Mouse (Mus musculus) neutrophil, adult 5-6 weeks (primary cell): ENCODE data around the gene Armcx1. TPM values are rescaled to one million over a fixed set of nuclear protein-coding genes. Genes with fewer than 3 reads are reported as not detected.
"Not testable (repeated sequence)": the region's sequence is repeated elsewhere in the genome, so short reads cannot be mapped to it uniquely, and the experiment has no call there.

Experiments
- ATAC-seq: fragments of 151-379, 151-347 bp; 2 replicates; pipeline ENCODE4 v1.8.0; 2017; ENCODE audit warnings: mild to moderate bottlenecking, moderate TSS enrichment; ENCODE audit not compliant: insufficient number of reproducible peaks, poor library complexity, low FRiP score, severe bottlenecking; ENCODE audit errors: extremely low read depth
- total RNA-seq: library from RNA; stranded (forward); fragments of 200-1000 nt; gene quantifications from 2 replicates; pipeline ENCODE4 v1.2.3, GENCODE M21; 2017

The Armcx1 gene
- 0.47 and 3.1 TPM in 2 replicates for total RNA-seq

DNA sequence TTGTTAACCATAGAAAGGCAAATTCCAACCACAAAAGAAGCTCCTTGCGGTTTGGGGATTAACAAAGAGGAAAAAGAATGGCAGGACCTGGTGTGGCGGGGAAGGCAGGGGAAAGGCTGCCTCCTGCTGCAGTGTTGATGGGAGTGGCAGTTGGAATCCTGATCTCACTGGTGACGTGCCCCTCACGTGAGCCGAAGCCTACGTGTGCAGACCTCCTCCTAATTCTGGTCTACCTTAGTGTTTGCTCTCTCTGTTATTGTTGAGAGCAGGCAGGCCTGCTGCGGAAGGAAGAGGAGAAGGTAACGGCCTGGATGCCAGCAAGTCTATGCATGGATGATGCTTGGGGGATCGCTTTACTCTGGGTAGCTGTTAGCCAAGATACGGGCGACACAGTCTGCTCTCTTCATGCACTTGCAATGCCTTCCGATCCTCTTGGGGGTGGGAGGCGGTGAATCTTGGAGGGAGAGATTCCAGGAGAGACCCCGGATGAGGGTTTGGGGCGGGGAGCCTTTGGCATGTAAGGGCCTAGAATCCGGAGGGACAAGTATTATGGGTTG is at the start of gene Armcx1:
Armcx1 (plus strand) TSS at position 212 of the 557 bp plus-strand sequence.
- no peak for ATAC-seq

GRCm38 (mm10) chrX:134675022-134675421 is 42.7 kb upstream of the Armcx1 start:
- ATAC-seq: no peak

GRCm38 (mm10) chrX:134675959-134676358 is 41.8 kb upstream of the Armcx1 start:
- no peak for ATAC-seq

DNA sequence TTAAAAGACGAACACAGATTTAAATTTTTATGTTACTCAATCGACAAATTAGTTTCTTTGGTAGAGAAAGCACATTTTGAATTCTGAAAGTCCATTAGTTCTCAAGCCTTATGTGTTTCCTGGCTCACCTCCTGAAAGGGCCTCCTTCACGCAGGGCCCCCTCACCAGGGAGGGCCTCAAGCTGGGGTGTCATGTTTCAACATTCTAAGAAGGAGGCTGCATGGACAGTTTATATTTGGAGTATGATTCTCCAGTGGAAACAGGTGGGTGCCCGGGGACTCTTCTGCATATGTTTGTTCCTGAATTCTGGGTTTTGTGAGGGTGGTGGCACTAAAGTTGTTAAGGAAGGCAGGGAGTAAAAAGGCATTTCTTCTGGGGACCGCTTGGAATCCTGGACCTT is 32.8 kb upstream of the Armcx1 start:
- no peak for ATAC-seq

DNA sequence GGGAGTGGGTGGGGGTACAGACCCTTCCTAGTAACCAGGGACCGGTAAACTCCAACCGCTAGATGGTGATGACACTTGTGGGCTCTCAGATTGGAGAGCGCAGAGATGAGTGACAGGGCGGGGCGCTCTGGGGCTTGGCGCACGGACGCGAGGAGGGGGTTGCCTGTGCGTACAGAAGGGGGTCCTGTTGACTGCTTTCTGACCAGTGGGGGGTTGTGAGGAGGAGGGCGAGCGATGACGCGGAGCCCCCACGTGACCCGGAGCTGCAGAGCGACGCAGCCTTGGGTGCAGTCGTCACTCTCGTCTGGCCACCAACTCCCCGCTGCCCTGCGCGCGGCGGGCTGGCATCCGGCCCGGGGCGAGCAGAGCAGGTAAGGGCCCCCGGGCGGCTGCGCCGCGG is 31.5 kb upstream of the Armcx1 start, which contains the start of gene Armcx4:
Armcx4 (plus strand) TSS at position 253 of the 400 bp plus-strand sequence.
- no peak for ATAC-seq

DNA sequence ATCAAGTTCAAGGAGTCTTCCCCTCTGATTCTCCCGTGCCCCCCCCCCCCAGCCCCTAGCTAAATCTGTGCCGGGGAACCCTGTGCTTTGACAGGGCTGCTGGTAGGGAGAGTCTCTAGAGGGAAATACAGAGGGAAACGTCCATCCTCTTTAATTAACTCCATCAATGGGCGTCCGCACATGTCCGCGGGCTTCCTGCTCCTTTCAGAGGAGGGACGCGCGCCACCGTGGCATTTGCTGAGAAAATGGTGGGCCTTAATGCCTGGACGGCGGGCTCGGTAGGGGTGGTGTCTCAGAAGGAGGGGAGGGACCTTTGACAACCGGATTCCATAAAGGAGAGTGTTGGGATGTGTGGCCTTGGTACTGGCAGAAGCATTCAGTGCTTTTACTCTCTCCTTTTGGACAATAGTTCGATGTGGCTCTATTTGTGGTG is 31.0 kb upstream of the Armcx1 start:
- ATAC-seq: no peak

DNA sequence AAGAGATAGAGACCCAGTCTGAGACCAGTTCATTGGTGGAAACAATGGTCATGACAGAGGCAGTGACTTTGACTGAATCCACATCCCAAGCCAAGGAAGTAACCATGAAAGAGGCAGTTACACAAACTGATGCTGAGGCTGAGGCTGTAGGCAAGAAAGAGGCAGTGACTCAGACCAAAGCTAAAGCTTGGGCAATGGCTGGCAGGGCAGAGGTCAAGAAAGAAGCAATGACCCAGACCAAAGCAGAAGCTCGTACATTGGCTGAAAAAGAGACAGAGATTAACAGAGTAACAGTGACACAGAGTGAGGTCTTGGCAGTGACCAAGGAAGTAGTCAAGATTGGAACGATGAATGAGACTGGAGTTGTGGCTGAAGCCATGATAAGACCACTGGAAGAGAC is 28.1 kb upstream of the Armcx1 start:
- 0 out of 2 replicates have a peak, but pooled peaks have one; percentile 16 for ATAC-seq

DNA sequence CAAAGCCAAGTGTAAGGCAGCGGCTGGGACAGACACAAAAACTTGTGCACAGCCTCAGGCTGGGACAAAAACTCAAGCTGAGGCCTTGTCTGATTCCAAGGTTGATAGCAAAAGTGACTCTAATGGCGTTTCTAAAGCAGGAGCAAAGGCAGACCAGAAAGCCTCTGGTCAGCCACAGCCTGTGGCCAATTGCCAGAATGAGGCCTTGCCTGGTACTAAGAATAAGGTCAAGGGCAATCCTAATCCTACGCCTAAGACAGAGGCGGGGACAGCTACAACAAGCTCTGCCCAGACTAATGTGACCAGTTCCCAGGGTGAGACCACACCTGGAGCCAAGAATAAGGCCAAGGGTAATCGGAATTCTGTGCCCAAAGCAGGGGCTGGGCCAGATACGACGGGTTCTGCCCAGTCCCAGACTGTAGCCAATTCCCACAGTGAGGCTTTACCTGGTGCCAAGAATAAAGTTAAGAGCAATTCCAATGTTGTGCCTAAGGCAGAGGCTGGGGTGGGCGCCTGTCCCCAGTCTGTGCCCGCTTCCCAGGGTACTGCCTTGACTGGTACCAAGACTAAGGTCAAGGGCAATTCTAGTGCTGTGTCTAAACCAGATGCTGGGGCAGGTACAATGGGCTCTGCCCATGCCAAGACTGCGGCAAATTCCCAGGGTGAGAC is 26.8 kb upstream of the Armcx1 start:
- ATAC-seq: no peak

- ATAC-seq: no peak
These were observed 26.2 kb upstream of the Armcx1 start for GRCm38 (mm10) chrX:134691540-134691935.

GRCm38 (mm10) chrX:134716863-134717262 is 900 bp upstream of the Armcx1 start:
- no peak for ATAC-seq

DNA sequence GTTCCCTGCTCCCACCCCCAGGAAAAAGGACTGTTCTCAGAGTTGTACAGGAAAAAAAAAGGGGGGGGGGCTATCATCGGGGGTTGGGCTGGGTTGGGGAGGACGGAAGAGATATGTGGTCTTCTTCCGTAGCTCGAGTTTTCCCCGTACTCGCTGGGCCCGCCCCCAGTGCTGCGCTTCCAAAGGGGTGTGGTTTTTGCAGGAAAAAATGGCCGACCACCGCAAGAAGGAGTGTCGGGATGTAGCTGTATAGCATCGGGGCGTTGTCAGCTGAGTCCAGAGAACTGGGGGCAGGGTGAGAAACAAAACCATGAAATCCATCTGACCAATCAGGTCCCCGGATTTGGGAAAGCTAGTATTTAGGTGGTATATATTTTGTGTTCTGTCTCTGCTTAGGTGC is 761 bp downstream of the Armcx1 start:
- no peak for ATAC-seq

DNA sequence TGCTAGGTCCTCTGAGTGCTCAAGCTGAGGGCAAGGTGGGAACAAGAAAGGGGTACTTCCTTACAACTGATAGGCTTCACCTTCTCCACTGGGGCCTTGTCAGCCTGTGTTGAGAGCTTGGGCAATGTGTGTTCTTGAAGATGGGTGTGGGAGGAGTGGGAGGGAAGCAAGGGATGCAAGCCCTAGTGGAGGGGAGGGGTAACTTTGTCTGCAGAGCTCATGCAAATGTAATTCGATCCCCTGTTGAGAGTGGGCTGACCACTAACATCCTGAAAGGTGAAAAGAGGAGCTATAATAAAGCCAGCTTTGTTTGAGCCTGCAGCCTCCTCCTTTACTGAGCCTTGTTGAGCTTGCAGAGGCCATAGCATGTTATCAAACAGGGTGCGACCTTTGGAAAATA is 6.0 kb downstream of the Armcx1 start:
- not testable (repeated sequence) for ATAC-seq

DNA sequence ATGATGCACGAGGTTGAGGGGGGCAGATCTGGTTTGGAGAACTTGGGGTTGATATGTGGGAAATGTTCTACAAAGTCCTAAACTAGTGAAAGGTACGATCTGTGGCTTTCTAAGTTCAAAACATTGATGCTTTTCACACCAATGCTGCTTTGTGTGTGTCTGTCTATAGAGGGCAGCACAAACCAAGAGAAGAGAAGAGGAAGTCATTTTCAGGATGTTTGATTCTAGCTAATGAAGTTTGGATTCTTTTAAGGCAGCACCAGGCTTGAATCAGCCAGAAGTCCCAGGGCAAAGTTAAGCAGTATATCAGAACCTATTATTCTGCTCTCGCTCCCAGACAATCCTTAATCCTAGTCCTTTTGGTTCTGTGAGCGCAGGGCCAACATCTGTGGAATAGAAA is 12.0 kb downstream of the Armcx1 start:
- peak; percentile 56 for ATAC-seq

GRCm38 (mm10) chrX:134737796-134738195 is 20.0 kb downstream of the Armcx1 start:
- ATAC-seq: no peak

- no peak for ATAC-seq
These were observed 21.4 kb downstream of the Armcx1 start for GRCm38 (mm10) chrX:134739160-134739559.

DNA sequence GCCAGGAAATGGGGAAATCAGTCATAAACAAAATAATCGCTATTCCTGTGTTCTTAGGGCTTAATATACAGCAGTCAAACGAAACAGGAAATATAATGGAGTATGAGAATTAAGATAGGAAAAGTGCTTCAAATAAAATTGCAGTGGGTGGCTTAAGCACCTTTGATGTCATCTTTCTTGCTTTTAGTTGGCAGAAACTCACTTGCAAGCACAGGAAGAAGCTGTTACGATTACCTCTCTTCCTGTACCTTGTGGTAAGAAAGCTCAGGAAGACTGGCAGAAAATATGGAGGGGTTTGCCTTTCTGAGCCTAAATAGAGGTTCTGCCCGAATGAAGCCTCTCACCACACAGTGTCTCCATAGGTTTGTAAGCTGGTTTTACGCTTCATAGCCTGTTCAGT is 24.1 kb downstream of the Armcx1 start:
- ATAC-seq: no peak

- ATAC-seq: peak; percentile 45; the same call in 1 of the 2 replicates
These were observed 28.7 kb downstream of the Armcx1 start for GRCm38 (mm10) chrX:134746459-134746858.

DNA sequence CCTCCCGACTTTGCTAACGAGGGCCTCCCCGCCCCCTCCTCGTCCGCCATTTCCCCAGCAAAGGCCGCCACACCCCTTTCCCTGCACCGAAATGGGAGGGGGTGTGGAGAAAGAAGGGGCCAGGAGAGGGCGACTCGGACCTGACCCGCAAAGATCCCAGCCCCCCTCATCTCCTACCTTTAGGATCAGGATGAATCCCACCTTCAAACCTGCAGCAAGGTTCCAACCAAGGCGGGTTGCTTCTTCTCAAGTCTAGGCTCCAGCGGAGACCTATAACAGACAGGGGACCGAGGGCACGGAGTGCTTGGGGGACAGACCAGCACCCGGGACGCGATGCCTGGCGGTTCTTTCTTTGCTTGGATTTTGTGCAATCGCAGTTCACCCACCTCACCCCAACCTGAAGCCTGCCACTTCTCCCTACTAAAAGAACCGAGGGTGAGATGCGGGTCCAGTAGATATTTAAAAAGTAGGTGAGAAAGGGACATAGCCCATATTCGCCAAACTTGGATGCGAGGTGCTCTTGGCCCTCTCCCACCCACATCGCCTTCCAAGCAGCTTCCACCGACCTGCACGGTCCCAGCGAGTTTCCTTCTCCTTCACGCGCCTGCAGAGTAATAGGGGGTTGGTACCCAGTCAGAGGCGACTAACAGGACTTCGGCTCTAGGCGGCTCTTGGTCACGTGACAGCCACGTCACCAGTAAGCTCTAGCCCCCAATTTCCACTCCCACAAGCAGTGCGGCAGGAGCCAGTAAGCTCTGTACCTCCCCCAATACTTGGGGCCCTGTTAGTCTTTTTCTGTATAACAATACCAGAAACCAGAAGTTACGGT is 33.2 kb downstream of the Armcx1 start, which contains the start of gene Armcx6:
Armcx6 (minus strand) TSS at position 654 of the 829 bp plus-strand sequence.
- ATAC-seq: peak; percentile 84

- ATAC-seq: no peak
These were observed 34.1 kb downstream of the Armcx1 start for GRCm38 (mm10) chrX:134751910-134752309.

DNA sequence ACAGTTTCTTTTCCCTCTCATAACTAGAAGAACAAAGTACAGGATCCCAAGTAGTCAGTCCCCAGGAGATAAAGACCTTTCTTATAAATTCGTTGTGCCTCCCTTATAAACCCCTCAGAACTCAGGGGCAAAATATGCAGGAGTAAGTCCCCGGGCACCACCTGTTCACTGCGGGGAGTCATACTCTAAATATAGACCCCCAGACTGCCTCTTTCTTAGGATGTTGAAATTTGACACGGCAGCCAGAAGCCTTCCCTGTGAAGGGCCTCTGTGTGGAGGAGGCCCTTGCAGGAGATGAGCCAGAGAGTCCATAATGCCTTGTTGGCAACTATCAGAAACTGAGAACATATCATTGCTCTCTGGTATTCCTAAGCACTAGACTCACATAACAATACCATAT is 34.8 kb downstream of the Armcx1 start:
- no peak for ATAC-seq
